Mouse (Mus musculus) embryonic facial prominence, embryonic 11.5 days (tissue): ENCODE measurements around the gene En1. TPM values are rescaled to one million over a fixed set of nuclear protein-coding genes. Genes with fewer than 3 reads are reported as not detected.

ENCODE experiments used
- ATAC-seq: fragments of 200-750 bp; cut with Nextera tagmentation; replicated peaks from 2 replicates; pipeline ENCODE4 v1.8.0; 2017; ENCODE audit warnings: low read depth; ENCODE audit not compliant: insufficient number of reproducible peaks, low FRiP score, low TSS enrichment
- DNase-seq: peaks from one replicate; pipeline ENCODE4 v3.0.0-alpha.2; 2015; ENCODE audit warnings: low spot score
- H3K27ac ChIP-seq: fragments of 300-500 bp; sonication (generic); replicated peaks from 2 replicates; pipeline ENCODE4 v1.5.1; 2014; ENCODE audit warnings: mild to moderate bottlenecking, low read depth, low read length, control low read depth
- H3K27me3 ChIP-seq: fragments of 300-500 bp; sonication (generic); 2 replicates; pipeline ENCODE4 v1.6.1; 2014; ENCODE audit warnings: mild to moderate bottlenecking, low read length, moderate library complexity, mixed read lengths; ENCODE audit not compliant: control insufficient read depth, insufficient read depth
- H3K36me3 ChIP-seq: fragments of 300-500 bp; sonication (generic); replicated peaks from 2 replicates; pipeline ENCODE4 v1.6.1; 2014; ENCODE audit warnings: low read depth, mild to moderate bottlenecking, low read length, moderate library complexity, mixed read lengths; ENCODE audit not compliant: control insufficient read depth, insufficient read depth
- H3K4me1 ChIP-seq: fragments of 300-500 bp; sonication (generic); 2 replicates; pipeline ENCODE4 v1.6.1; 2014; ENCODE audit warnings: low read length, mixed read lengths; ENCODE audit not compliant: control insufficient read depth, insufficient read depth
- H3K4me2 ChIP-seq: fragments of 300-500 bp; sonication (generic); 2 replicates; pipeline ENCODE4 v1.6.1; 2014; ENCODE audit warnings: low read depth, mild to moderate bottlenecking, control low read depth, low read length, moderate library complexity
- H3K4me3 ChIP-seq: fragments of 300-500 bp; sonication (generic); 2 replicates; pipeline ENCODE4 v1.5.1; 2014; ENCODE audit warnings: low read depth, low read length, control low read depth
- H3K9ac ChIP-seq: fragments of 300-500 bp; sonication (generic); replicated peaks from 2 replicates; pipeline ENCODE4 v1.6.1; 2014; ENCODE audit warnings: mild to moderate bottlenecking, control low read depth, low read length
- H3K9me3 ChIP-seq: fragments of 300-500 bp; sonication (generic); replicated peaks from 2 replicates; pipeline ENCODE4 v1.6.1; 2016; ENCODE audit warnings: mild to moderate bottlenecking, low read length, inconsistent platforms, mixed read lengths; ENCODE audit not compliant: control insufficient read depth
- WGBS: fragments of 180-500 bp; shearing (Covaris S2); extraction: QIAGEN DNeasy Blood & Tissue Kit; methylation state at CpG from one replicate; pipeline ENCODE4 v1.1.7; 2014; 5-methylcytosine and 5-hydroxymethylcytosine counted together
- polyA plus RNA-seq: library from polyadenylated mRNA; unstranded; fragments of >200 nt; fragmentation: Nextera tagmentation; extraction: Ambion mirVana; gene quantifications from 2 replicates; pipeline ENCODE4 v1.2.1, GENCODE M21; 2014

Gene En1
- polyA plus RNA-seq, 1 experiment from 2014 or later = 1.4 TPM

GRCm38 (mm10) chr1:120621383-120621782, 19.2 kb downstream of the En1 start:
- ATAC-seq (no peak), DNase-seq (no peak)
- H3K36me3 ChIP-seq = no peaks in the 10 kb centered on the region
- H3K4me3 ChIP-seq = no peak overlapping the region
- WGBS = 34% methylated on average over 5 of the region's 5 CpGs
- no peak overlapping the region for H3K9ac ChIP-seq
- H3K9me3 ChIP-seq = no peaks in the 10 kb centered on the region
- H3K27me3 ChIP-seq = peaks cover 20% of the 10 kb centered on the region
- H3K4me2 ChIP-seq = no peak overlapping the region
- H3K27ac ChIP-seq = no peak overlapping the region
- no peaks in the 10 kb centered on the region for H3K4me1 ChIP-seq

GRCm38 (mm10) chr1:120626930-120627621, 24.9 kb downstream of the En1 start:
- ATAC-seq (no peak), DNase-seq (no peak)
- Histone ChIP-seq H3K4me1 (no peaks in the 10 kb centered on the region), H3K4me2 (no peak overlapping the region), H3K36me3 (no peaks in the 10 kb centered on the region), H3K9me3 (no peaks in the 10 kb centered on the region), H3K27ac (no peak overlapping the region), H3K4me3 (no peak overlapping the region), H3K9ac (no peak overlapping the region), H3K27me3 (peaks cover 3% of the 10 kb centered on the region; the same call in 1 of the 2 replicates)
- 48% methylated on average over 11 of the region's 11 CpGs for WGBS

DNA sequence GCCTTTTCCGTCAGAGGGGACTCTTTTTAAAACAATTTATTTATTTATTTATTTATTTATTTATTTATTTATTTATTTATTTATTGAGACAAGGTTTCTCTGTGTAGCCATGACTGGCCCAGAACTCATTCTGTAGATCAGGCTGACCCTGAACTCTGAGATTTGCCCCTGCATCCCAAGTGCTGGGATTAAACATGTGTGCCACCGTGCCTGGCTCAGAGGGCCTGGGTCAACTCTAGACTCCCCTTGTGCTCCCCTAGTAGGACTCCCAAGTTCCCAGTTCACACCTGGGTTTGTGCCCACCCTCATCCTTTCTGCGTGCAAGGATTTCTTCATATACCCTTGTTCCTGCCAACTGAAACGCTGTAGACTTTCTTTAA, 25.4 kb downstream of the En1 start:
- DNase-seq (no peak), ATAC-seq (peak; percentile 56; the same call in 1 of the 2 replicates)
- no peaks in the 10 kb centered on the region for H3K4me1 ChIP-seq
- H3K4me2 ChIP-seq = no peak overlapping the region
- H3K36me3 ChIP-seq = no peaks in the 10 kb centered on the region
- no peak overlapping the region for H3K4me3 ChIP-seq
- WGBS = 65% methylated on average over 4 of the region's 4 CpGs
- peaks cover 3% of the 10 kb centered on the region; the same call in 1 of the 2 replicates for H3K27me3 ChIP-seq
- no peaks in the 10 kb centered on the region for H3K9me3 ChIP-seq
- no peak overlapping the region for H3K9ac ChIP-seq
- no peak overlapping the region for H3K27ac ChIP-seq

GRCm38 (mm10) chr1:120628821-120629220, 26.6 kb downstream of the En1 start:
- DNase-seq (no peak), ATAC-seq (no peak)
- no peak overlapping the region for H3K9ac ChIP-seq
- no peaks in the 10 kb centered on the region for H3K4me1 ChIP-seq
- WGBS = 53% methylated on average over 9 of the region's 9 CpGs
- H3K36me3 ChIP-seq = no peaks in the 10 kb centered on the region
- peaks cover 3% of the 10 kb centered on the region; the same call in 1 of the 2 replicates for H3K27me3 ChIP-seq
- no peak overlapping the region for H3K4me3 ChIP-seq
- H3K27ac ChIP-seq = no peak overlapping the region
- no peaks in the 10 kb centered on the region for H3K9me3 ChIP-seq
- no peak overlapping the region for H3K4me2 ChIP-seq

GRCm38 (mm10) chr1:120643380-120643779, 41.2 kb downstream of the En1 start:
- Histone ChIP-seq H3K9ac (no peak overlapping the region; the same call in 1 of the 2 replicates), H3K4me3 (no peak overlapping the region), H3K27ac (no peak overlapping the region), H3K9me3 (no peaks in the 10 kb centered on the region), H3K4me1 (no peaks in the 10 kb centered on the region), H3K36me3 (no peaks in the 10 kb centered on the region), H3K27me3 (no peaks in the 10 kb centered on the region), H3K4me2 (peak overlapping the region; percentile 23; the same call in 1 of the 2 replicates)
- ATAC-seq = 0 out of 2 replicates have a peak, but pooled peaks have one; percentile 36
- DNase-seq = no peak
- 16% methylated on average over 10 of the region's 10 CpGs for WGBS

DNA sequence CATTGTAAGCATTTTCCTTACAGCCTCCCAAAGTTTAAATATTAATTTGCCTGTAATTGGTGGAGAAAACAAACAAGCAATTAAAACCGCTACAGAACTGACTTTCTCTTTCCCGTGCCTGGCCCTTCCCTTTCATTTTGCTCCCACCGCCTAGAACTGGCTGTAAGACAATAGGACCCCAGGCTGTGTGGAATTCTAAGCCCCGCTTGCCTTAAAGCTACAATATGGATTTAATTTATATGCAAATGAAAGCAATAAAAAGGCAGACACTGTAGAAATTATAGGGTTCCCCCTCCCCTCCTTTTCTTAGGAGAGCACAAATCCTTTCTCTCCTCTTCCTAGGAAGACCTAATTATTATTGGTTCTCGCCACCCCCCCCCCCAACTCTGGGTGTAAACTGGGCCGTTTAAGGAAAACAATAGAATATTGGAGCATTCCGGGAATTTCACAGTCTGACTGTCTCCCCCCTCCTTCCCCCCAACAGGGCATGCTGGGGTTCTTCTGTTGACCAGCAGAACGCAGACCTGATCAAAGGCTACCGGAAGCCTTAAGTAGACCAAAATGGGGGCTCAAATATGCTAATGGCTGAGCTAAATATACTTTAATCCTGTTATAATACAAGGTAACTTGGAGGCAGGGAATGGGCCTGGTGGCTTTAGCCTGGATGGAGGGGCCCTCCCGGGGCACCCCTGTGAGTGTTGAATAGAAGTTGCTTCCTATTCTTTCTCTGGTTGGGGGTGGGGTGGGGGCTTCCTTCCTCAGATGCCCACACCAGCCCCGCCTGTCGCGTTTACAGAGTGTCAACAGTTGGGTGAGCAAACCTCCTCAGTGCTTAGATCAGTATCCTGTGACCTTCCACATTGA, 41.9 kb downstream of the En1 start:
- ATAC-seq (peak; percentile 78), DNase-seq (peak; percentile 46)
- no peak overlapping the region; the same call in 1 of the 2 replicates for H3K9ac ChIP-seq
- 0 out of 2 replicates have a peak overlapping the region, but pooled peaks have one; percentile 17 for H3K4me2 ChIP-seq
- no peaks in the 10 kb centered on the region for H3K36me3 ChIP-seq
- no peaks in the 10 kb centered on the region for H3K27me3 ChIP-seq
- H3K27ac ChIP-seq = no peak overlapping the region
- H3K4me3 ChIP-seq = no peak overlapping the region
- H3K9me3 ChIP-seq = no peaks in the 10 kb centered on the region
- no peaks in the 10 kb centered on the region for H3K4me1 ChIP-seq
- 8% methylated on average over 13 of the region's 13 CpGs for WGBS

- H3K9ac ChIP-seq = no peak overlapping the region
- no peak overlapping the region for H3K4me2 ChIP-seq
- 0 out of 2 replicates have a peak, but pooled peaks have one; percentile 27 for ATAC-seq
- WGBS = 57% methylated on average over 1 of the region's 1 CpGs
- no peaks in the 10 kb centered on the region for H3K36me3 ChIP-seq
- H3K4me3 ChIP-seq = no peak overlapping the region
- H3K9me3 ChIP-seq = no peaks in the 10 kb centered on the region
- H3K4me1 ChIP-seq = no peaks in the 10 kb centered on the region
- no peak for DNase-seq
- no peaks in the 10 kb centered on the region for H3K27me3 ChIP-seq
- no peak overlapping the region for H3K27ac ChIP-seq
Measured at GRCm38 (mm10) chr1:120644755-120645154, 42.5 kb downstream of the En1 start.

DNA sequence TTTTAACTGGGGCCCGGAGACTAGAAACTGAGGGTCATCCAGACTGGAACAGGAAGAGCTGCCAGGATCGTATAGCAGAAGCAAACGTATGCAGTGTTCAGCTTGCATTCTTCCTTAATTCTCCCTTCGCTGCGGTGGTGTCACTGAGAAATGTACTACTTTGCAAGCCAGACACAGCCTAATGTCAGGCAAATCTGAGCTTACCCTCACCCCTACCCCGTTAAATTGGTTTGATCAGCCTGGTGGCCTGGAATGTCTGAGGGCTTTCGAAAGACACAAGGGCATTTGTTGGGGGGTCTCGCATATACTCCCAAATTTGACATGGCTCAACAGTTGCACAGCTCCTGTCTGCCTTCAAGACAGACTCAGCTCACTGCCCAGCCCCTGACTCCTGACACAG, 47.9 kb downstream of the En1 start:
- ATAC-seq = no peak

More for the DNA sequence above, 47.9 kb downstream of the En1 start:
- Histone ChIP-seq H3K9ac (no peak overlapping the region), H3K9me3 (no peaks in the 10 kb centered on the region), H3K4me1 (no peaks in the 10 kb centered on the region), H3K27me3 (no peaks in the 10 kb centered on the region), H3K36me3 (no peaks in the 10 kb centered on the region), H3K27ac (no peak overlapping the region), H3K4me2 (no peak overlapping the region), H3K4me3 (no peak overlapping the region)
- WGBS = 47% methylated on average over 8 of the region's 8 CpGs
- no peak for DNase-seq
